Mouse (Mus musculus) MEL (cell line): ENCODE data around the gene Hyou1. TPM values are rescaled to one million over a fixed set of nuclear protein-coding genes. Genes with fewer than 3 reads are reported as not detected.
A peak's percentile ranks its signal among the peaks of the same experiment; 100 is the strongest.

Experiments
- DNase-seq: peaks from one replicate; pipeline ENCODE4 v3.0.0; 2011; ENCODE audit warnings: low read depth, low spot score
- H3K27ac ChIP-seq: 2 replicates; pipeline ENCODE4 v1.5.1; 2012; ENCODE audit warnings: low read depth, mild to moderate bottlenecking, control low read depth, low read length, moderate library complexity; ENCODE audit not compliant: control insufficient read depth
- H3K27me3 ChIP-seq, 2 experiments: fragments of 150-350 bp in 1 of 2; sonication (generic) in 1 of 2; 2 replicates each; pipeline ENCODE4 v1.6.1; 2012; ENCODE audit warnings: low read length in 2 of 2, mild to moderate bottlenecking in 2 of 2, improper control_type of control experiment in 1 of 2, moderate library complexity in 1 of 2; ENCODE audit not compliant: insufficient read depth in 2 of 2, control insufficient read depth in 1 of 2
- H3K36me3 ChIP-seq, 2 experiments: 2 replicates each; pipeline ENCODE4 v1.6.1; 2012 to 2014; ENCODE audit warnings: low read length in 2 of 2, improper control_type of control experiment in 1 of 2, inconsistent platforms in 1 of 2, mild to moderate bottlenecking in 1 of 2; ENCODE audit not compliant: insufficient read depth in 2 of 2, control insufficient read depth in 1 of 2
- H3K4me1 ChIP-seq, 2 experiments: fragments of 150-350 bp in 1 of 2; sonication (generic) in 1 of 2; 2 replicates each; pipeline ENCODE4 v1.6.1; 2012; ENCODE audit warnings: low read length in 2 of 2, improper control_type of control experiment in 1 of 2, mild to moderate bottlenecking in 1 of 2; ENCODE audit not compliant: insufficient read depth in 2 of 2, control insufficient read depth in 1 of 2
- H3K4me3 ChIP-seq, 2 experiments: fragments of 150-350 bp in 1 of 2; sonication (generic) in 1 of 2; 2 replicates each; pipeline ENCODE4 v1.5.1; 2012; ENCODE audit warnings: low read depth in 2 of 2, low read length in 2 of 2, mild to moderate bottlenecking in 2 of 2, moderate library complexity in 2 of 2, control low read depth in 1 of 2, improper control_type of control experiment in 1 of 2; ENCODE audit not compliant: control insufficient read depth in 1 of 2, insufficient read depth in 1 of 2
- H3K79me2 ChIP-seq: 2 replicates; pipeline ENCODE4 v1.6.1; 2012; ENCODE audit warnings: mild to moderate bottlenecking, low read length, moderate library complexity; ENCODE audit not compliant: control insufficient read depth, poor library complexity, insufficient read depth
- H3K9ac ChIP-seq: 2 replicates; pipeline ENCODE4 v1.6.1; 2012; ENCODE audit warnings: low read depth, mild to moderate bottlenecking, control low read depth, low read length, moderate library complexity; ENCODE audit not compliant: control insufficient read depth, poor library complexity, severe bottlenecking
- H3K9me3 ChIP-seq: fragments of 150-350 bp; sonication (generic); replicated peaks from 2 replicates; pipeline ENCODE4 v1.6.1; 2012; ENCODE audit warnings: mild to moderate bottlenecking, low read length, improper control_type of control experiment, moderate library complexity; ENCODE audit not compliant: insufficient read depth
- BHLHE40 ChIP-seq: IDR thresholded peaks from 2 replicates; pipeline ENCODE4 v1.6.1; 2012; ENCODE audit warnings: low read depth, mild to moderate bottlenecking, inconsistent platforms, low read length, improper control_type of control experiment, borderline replicate concordance
- CHD2 ChIP-seq: IDR thresholded peaks from 2 replicates; pipeline ENCODE4 v1.6.1; 2011; ENCODE audit warnings: low read length, improper control_type of control experiment
- CTCF ChIP-seq, 3 experiments: IDR thresholded peaks in 2 of 3; conservative IDR thresholded peaks in 1 of 3; 2 replicates each; pipeline ENCODE4 v1.5.1; 2011 to 2012; ENCODE audit warnings: low read length in 3 of 3, low read depth in 2 of 3, mild to moderate bottlenecking in 2 of 3, improper control_type of control experiment in 1 of 3, inconsistent platforms in 1 of 3, mixed read lengths in 1 of 3, moderate library complexity in 1 of 3; ENCODE audit not compliant: control insufficient read depth in 1 of 3, insufficient read depth in 1 of 3, poor library complexity in 1 of 3, severe bottlenecking in 1 of 3
- EP300 ChIP-seq, 2 experiments: IDR thresholded peaks; 2 replicates each; pipeline ENCODE4 v1.6.1; 2011; ENCODE audit warnings: improper control_type of control experiment in 2 of 2, low read length in 2 of 2, low read depth in 1 of 2, mild to moderate bottlenecking in 1 of 2
- ETS1 ChIP-seq: IDR thresholded peaks from 2 replicates; pipeline ENCODE4 v1.6.1; 2012; ENCODE audit warnings: low read depth, mild to moderate bottlenecking, inconsistent platforms, low read length, improper control_type of control experiment, moderate library complexity
- GABPA ChIP-seq: IDR thresholded peaks from 2 replicates; pipeline ENCODE4 v1.6.1; 2012; ENCODE audit warnings: low read depth, mild to moderate bottlenecking, inconsistent platforms, low read length, improper control_type of control experiment, moderate library complexity
- GATA1 ChIP-seq: IDR thresholded peaks from 2 replicates; pipeline ENCODE4 v1.6.1; 2011; ENCODE audit warnings: low read depth, low read length, improper control_type of control experiment
- MAFK ChIP-seq: IDR thresholded peaks from 2 replicates; pipeline ENCODE4 v1.6.1; 2011; ENCODE audit warnings: low read depth, mild to moderate bottlenecking, low read length, improper control_type of control experiment, borderline replicate concordance
- MXI1 ChIP-seq: IDR thresholded peaks from 2 replicates; pipeline ENCODE4 v1.6.1; 2011; ENCODE audit warnings: mild to moderate bottlenecking, low read depth, low read length, improper control_type of control experiment
- MYC ChIP-seq: IDR thresholded peaks from 2 replicates; pipeline ENCODE4 v1.6.1; 2011; ENCODE audit warnings: low read depth, mild to moderate bottlenecking, low read length, improper control_type of control experiment, moderate library complexity
- NRF1 ChIP-seq: IDR thresholded peaks from 2 replicates; pipeline ENCODE4 v1.6.1; 2014; ENCODE audit warnings: low read depth, mild to moderate bottlenecking, inconsistent platforms, low read length, improper control_type of control experiment, moderate library complexity; ENCODE audit not compliant: poor library complexity, insufficient read depth, severe bottlenecking
- POLR2A ChIP-seq, 2 experiments: IDR thresholded peaks; 2 replicates each; pipeline ENCODE4 v1.6.1; 2011 to 2012; ENCODE audit warnings: low read length in 2 of 2, mild to moderate bottlenecking in 2 of 2, control low read depth in 1 of 2, improper control_type of control experiment in 1 of 2, low read depth in 1 of 2, moderate library complexity in 1 of 2; ENCODE audit not compliant: control insufficient read depth in 1 of 2, insufficient read depth in 1 of 2, poor library complexity in 1 of 2
- POLR2AphosphoS2 ChIP-seq: IDR thresholded peaks from 2 replicates; pipeline ENCODE4 v1.6.1; 2011; ENCODE audit warnings: low read length, improper control_type of control experiment
- RAD21 ChIP-seq: IDR thresholded peaks from 2 replicates; pipeline ENCODE4 v1.6.1; 2011; ENCODE audit warnings: mild to moderate bottlenecking, low read depth, low read length, improper control_type of control experiment
- SMC3 ChIP-seq: IDR thresholded peaks from 2 replicates; pipeline ENCODE4 v1.6.1; 2011; ENCODE audit warnings: low read depth, low read length, improper control_type of control experiment
- TAL1 ChIP-seq: IDR thresholded peaks from 2 replicates; pipeline ENCODE4 v1.6.1; 2012; ENCODE audit warnings: mild to moderate bottlenecking, inconsistent platforms, low read length, moderate library complexity, mixed read lengths
- ZC3H11A ChIP-seq: IDR thresholded peaks from 2 replicates; pipeline ENCODE4 v1.6.1; 2012; ENCODE audit warnings: low read depth, mild to moderate bottlenecking, inconsistent platforms, low read length, improper control_type of control experiment
- ZMIZ1 ChIP-seq: IDR thresholded peaks from 2 replicates; pipeline ENCODE4 v1.6.1; 2012; ENCODE audit warnings: low read depth, mild to moderate bottlenecking, inconsistent platforms, low read length, improper control_type of control experiment, moderate library complexity
- polyA plus RNA-seq, 2 experiments: library from polyadenylated mRNA; stranded (reverse) in 1 of 2; unstranded in 1 of 2; fragments of >175 nt in 1 of 2; fragments of >200 nt in 1 of 2; gene quantifications; 2 replicates each; pipeline versions ENCODE4 v1.2.1 to v1.2.4; 2012; ENCODE audit warnings: low replicate concordance in 2 of 2, low read depth in 1 of 2; ENCODE audit not compliant: insufficient read length in 2 of 2, insufficient read depth in 1 of 2, missing spikeins in 1 of 2
- total RNA-seq: library from RNA; depleted of rRNA; stranded (reverse); fragments of 300-350 nt; gene quantifications from 2 replicates; pipeline ENCODE4 v1.2.3, GENCODE M21; 2012

The Hyou1 gene
- total and polyA plus RNA-seq, 3 experiments, result 160 to 186 TPM; not detected in 1

DNA sequence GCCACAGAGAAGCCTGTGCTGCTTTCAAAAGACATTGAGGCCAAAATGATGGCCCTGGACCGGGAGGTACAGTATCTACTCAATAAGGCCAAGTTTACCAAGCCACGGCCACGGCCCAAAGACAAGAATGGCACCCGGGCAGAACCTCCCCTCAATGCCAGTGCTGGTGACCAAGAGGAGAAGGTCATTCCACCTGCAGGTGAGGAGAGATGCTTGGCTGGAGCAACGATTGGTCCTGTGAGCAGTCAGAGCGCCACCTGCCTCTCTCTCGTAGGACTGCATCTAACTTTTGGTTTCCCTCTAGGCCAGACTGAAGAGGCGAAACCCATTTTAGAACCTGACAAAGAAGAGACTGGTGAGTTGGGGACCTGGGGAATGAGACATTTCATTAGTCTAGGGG lies 10.0 kb downstream of the Hyou1 start:
- no peaks in the 10 kb centered on the region for H3K9me3 ChIP-seq
- H3K27ac ChIP-seq, result no peak overlapping the region
- no peaks in the 10 kb centered on the region for H3K79me2 ChIP-seq
- H3K36me3 ChIP-seq, result peaks cover 0 to 14% of the 10 kb centered on the region in 2 experiments; a peak in 2 of 4 replicates
- H3K4me3 ChIP-seq, result no peak overlapping the region
- peak; percentile 68 for DNase-seq
- H3K27me3 ChIP-seq, result no peaks in the 10 kb centered on the region
- peak; percentile 9 for TF ChIP-seq RAD21
- no peak for TF ChIP-seq MXI1
- no peak for TF ChIP-seq GATA1
- peak; percentile 50 for TF ChIP-seq SMC3
- no peak for TF ChIP-seq BHLHE40
- no peak for TF ChIP-seq NRF1
- TF ChIP-seq CTCF (IDR thresholded peaks at IDR 0.05 in 2 of 3, conservative IDR thresholded peaks at IDR 0.05 in 1 of 3; ENCODE audit: control insufficient read depth in 1 of 3, insufficient read depth in 1 of 3, low read depth in 2 of 3, low read length in 3 of 3, poor library complexity in 1 of 3, severe bottlenecking in 1 of 3), result peak; percentile 75 to 81 (median 78)
- TF ChIP-seq POLR2A (IDR thresholded peaks at IDR 0.05; ENCODE audit: control insufficient read depth in 1 of 2, insufficient read depth in 1 of 2, low read depth in 1 of 2, low read length in 2 of 2, poor library complexity in 1 of 2), result no peak
- no peaks in the 10 kb centered on the region for H3K4me1 ChIP-seq
- H3K9ac ChIP-seq, result no peak overlapping the region

GRCm38 (mm10) chr9:44391466-44391865 lies 12.2 kb downstream of the Hyou1 start:
- no peak overlapping the region for H3K9ac ChIP-seq
- no peaks in the 10 kb centered on the region for H3K79me2 ChIP-seq
- H3K4me1 ChIP-seq, result 0 out of 4 replicates have a peak, but pooled peaks cover 0 to 3% of the 10 kb centered on the region in 2 experiments
- no peaks in the 10 kb centered on the region for H3K27me3 ChIP-seq
- DNase-seq, result peak; percentile 65
- H3K36me3 ChIP-seq, result peaks cover 0 to 6% of the 10 kb centered on the region in 2 experiments; a peak in 1 of 4 replicates
- TF ChIP-seq POLR2A (IDR thresholded peaks at IDR 0.05; ENCODE audit: control insufficient read depth in 1 of 2, insufficient read depth in 1 of 2, low read depth in 1 of 2, low read length in 2 of 2, poor library complexity in 1 of 2) (peak in 1 of 2 experiments; percentile 23; a peak in 2 of 4 replicates), BHLHE40 (no peak), ZC3H11A (peak; percentile 27; the same call in 1 of the 2 replicates), MAFK (no peak), CHD2 (no peak), MYC (no peak), POLR2AphosphoS2 (0 out of 2 replicates have a peak, but pooled peaks have one; percentile 23), GABPA (no peak), ZMIZ1 (no peak), GATA1 (no peak), ETS1 (no peak), SMC3 (peak; percentile 65), TAL1 (no peak), EP300 (IDR thresholded peaks at IDR 0.05; ENCODE audit: low read depth in 1 of 2, low read length in 2 of 2) (no peak), CTCF (IDR thresholded peaks at IDR 0.05 in 2 of 3, conservative IDR thresholded peaks at IDR 0.05 in 1 of 3; ENCODE audit: control insufficient read depth in 1 of 3, insufficient read depth in 1 of 3, low read depth in 2 of 3, low read length in 3 of 3, poor library complexity in 1 of 3, severe bottlenecking in 1 of 3) (peak; percentile 76 to 84 (median 77))
- H3K4me3 ChIP-seq, result no peak overlapping the region
- H3K27ac ChIP-seq, result no peak overlapping the region
- no peaks in the 10 kb centered on the region for H3K9me3 ChIP-seq
